Mouse (Mus musculus): ENCODE data around the gene Irf2bp1. TPM values are rescaled to one million over a fixed set of nuclear protein-coding genes. Genes with fewer than 3 reads are reported as not detected.

The Irf2bp1 gene
- total and polyA plus RNA-seq, 3 experiments: 4.9 to 12.8 (median 6.6) TPM

- Histone ChIP-seq H3K27ac (ENCODE audit: insufficient read depth, low read depth) (no peak overlapping the region), H3K4me2 (ENCODE audit: insufficient read depth, low read depth, poor library complexity, severe bottlenecking) (no peak overlapping the region), H3K9ac (ENCODE audit: insufficient read depth, low read depth) (no peak overlapping the region), H3K36me3 (replicated peaks in 1 of 2; ENCODE audit: control insufficient read depth in 1 of 2, insufficient read depth in 1 of 2, low read length in 1 of 2) (peaks cover 8 to 23% of the 10 kb centered on the region in 2 experiments), H3K4me1 (ENCODE audit: control insufficient read depth in 1 of 2, insufficient read depth in 2 of 2) (peaks cover 5 to 40% of the 10 kb centered on the region in 2 experiments; a peak in 3 of 4 replicates), H3K4me3 (replicated peaks in 1 of 3; ENCODE audit: low read depth in 2 of 3, low read length in 2 of 3, poor library complexity in 1 of 3) (no peak overlapping the region), H3K27me3 (replicated peaks) (peaks cover 13% of the 10 kb centered on the region), H3K9me3 (replicated peaks; ENCODE audit: low read length) (peaks cover 4% of the 10 kb centered on the region), H3K79me2 (replicated peaks; ENCODE audit: control insufficient read depth, extremely low read depth, insufficient read depth, poor library complexity, severe bottlenecking) (no peaks in the 10 kb centered on the region)
- dilution Hi-C loops (cut with MboI; ENCODE audit: extremely low pct_ligation_motif_present, extremely low pct_unique_long_range_greater_than_20kb, low sequenced_read_pairs): no loop called here
- no peak for DNase-seq (ENCODE audit: extremely low read depth)
- in situ Hi-C loops (cut with MboI; ENCODE audit: low pct_ligation_motif_present, low pct_unique_long_range_greater_than_20kb, low sequenced_read_pairs): no loop called here
- TF ChIP-seq NELFE (IDR thresholded peaks at IDR 0.05; ENCODE audit: low read depth, low read length) (no peak), UBTF (IDR thresholded peaks at IDR 0.05; ENCODE audit: low read depth, low read length) (no peak), MYC (IDR thresholded peaks at IDR 0.05; ENCODE audit: low read depth, low read length) (no peak), CHD2 (IDR thresholded peaks at IDR 0.05; ENCODE audit: low read length) (no peak), IRF4 (IDR thresholded peaks at IDR 0.05; ENCODE audit: low read depth, low read length) (no peak), MEF2A (IDR thresholded peaks at IDR 0.05; ENCODE audit: borderline replicate concordance, low read depth, low read length) (no peak), BHLHE40 (IDR thresholded peaks at IDR 0.05; ENCODE audit: low read depth, low read length) (no peak), TCF12 (IDR thresholded peaks at IDR 0.05; ENCODE audit: low read depth, low read length) (no peak), RAD21 (IDR thresholded peaks at IDR 0.05; ENCODE audit: low read depth, low read length) (no peak), PAX5 (IDR thresholded peaks at IDR 0.05; ENCODE audit: low read length) (no peak), SIN3A (IDR thresholded peaks at IDR 0.05; ENCODE audit: low read length) (no peak), JUND (conservative IDR thresholded peaks at IDR 0.05; ENCODE audit: low read depth, low read length) (no peak), SMC3 (IDR thresholded peaks at IDR 0.05; ENCODE audit: low read depth, low read length) (no peak), TBP (conservative IDR thresholded peaks at IDR 0.05; ENCODE audit: low read depth, low read length) (no peak), MXI1 (IDR thresholded peaks at IDR 0.05; ENCODE audit: low read depth, low read length) (no peak), USF2 (conservative IDR thresholded peaks at IDR 0.05; ENCODE audit: low read depth, low read length) (no peak), ZNF384 (IDR thresholded peaks at IDR 0.05; ENCODE audit: low read depth, low read length) (no peak), POLR2AphosphoS2 (IDR thresholded peaks at IDR 0.05; ENCODE audit: low read depth, low read length) (no peak), RCOR1 (conservative IDR thresholded peaks at IDR 0.05; ENCODE audit: low read depth, low read length) (no peak), E2F4 (IDR thresholded peaks at IDR 0.05; ENCODE audit: insufficient replicate concordance, low read depth, low read length) (no peak)
These were observed 1.7 kb downstream of the Irf2bp1 start for GRCm38 (mm10) chr7:19005417-19006121.

- Histone ChIP-seq H3K36me3 (replicated peaks in 1 of 2; ENCODE audit: control insufficient read depth in 1 of 2, insufficient read depth in 1 of 2, low read length in 1 of 2) (peaks cover 8 to 23% of the 10 kb centered on the region in 2 experiments), H3K4me1 (ENCODE audit: control insufficient read depth in 1 of 2, insufficient read depth in 2 of 2) (peaks cover 5 to 40% of the 10 kb centered on the region in 2 experiments; a peak in 3 of 4 replicates), H3K79me2 (replicated peaks; ENCODE audit: control insufficient read depth, extremely low read depth, insufficient read depth, poor library complexity, severe bottlenecking) (no peaks in the 10 kb centered on the region), H3K9me3 (replicated peaks; ENCODE audit: low read length) (peaks cover 4% of the 10 kb centered on the region), H3K4me3 (replicated peaks in 1 of 3; ENCODE audit: low read depth in 2 of 3, low read length in 2 of 3, poor library complexity in 1 of 3) (no peak overlapping the region), H3K9ac (ENCODE audit: insufficient read depth, low read depth) (no peak overlapping the region), H3K4me2 (ENCODE audit: insufficient read depth, low read depth, poor library complexity, severe bottlenecking) (no peak overlapping the region), H3K27me3 (replicated peaks) (peaks cover 15% of the 10 kb centered on the region), H3K27ac (ENCODE audit: insufficient read depth, low read depth) (no peak overlapping the region)
- DNase-seq (ENCODE audit: extremely low read depth): peak; percentile 79
- in situ Hi-C loops (cut with MboI; ENCODE audit: low pct_ligation_motif_present, low pct_unique_long_range_greater_than_20kb, low sequenced_read_pairs): no loop called here
- dilution Hi-C loops (cut with MboI; ENCODE audit: extremely low pct_ligation_motif_present, extremely low pct_unique_long_range_greater_than_20kb, low sequenced_read_pairs): no loop called here
- TF ChIP-seq NRF1 (IDR thresholded peaks at IDR 0.05; ENCODE audit: low read depth, low read length) (0 out of 2 replicates have a peak, but pooled peaks have one; percentile 36), RAD21 (IDR thresholded peaks at IDR 0.05; ENCODE audit: low read depth, low read length) (peak; percentile 82), JUND (conservative IDR thresholded peaks at IDR 0.05; ENCODE audit: low read depth, low read length) (no peak), TBP (conservative IDR thresholded peaks at IDR 0.05; ENCODE audit: low read depth, low read length) (no peak), PAX5 (IDR thresholded peaks at IDR 0.05; ENCODE audit: low read length) (no peak), E2F4 (IDR thresholded peaks at IDR 0.05; ENCODE audit: insufficient replicate concordance, low read depth, low read length) (no peak), TCF12 (IDR thresholded peaks at IDR 0.05; ENCODE audit: low read depth, low read length) (peak; percentile 47; the same call in 1 of the 2 replicates), MAX (IDR thresholded peaks at IDR 0.05; ENCODE audit: low read length) (no peak), JUN (IDR thresholded peaks at IDR 0.05; ENCODE audit: insufficient read depth, low read depth, low read length) (no peak), HCFC1 (IDR thresholded peaks at IDR 0.05; ENCODE audit: low read depth, low read length) (peak; percentile 58), MAZ (IDR thresholded peaks at IDR 0.05; ENCODE audit: low read depth, low read length) (peak; percentile 47; the same call in 1 of the 2 replicates), NELFE (IDR thresholded peaks at IDR 0.05; ENCODE audit: low read depth, low read length) (peak; percentile 82; the same call in 1 of the 2 replicates), ELF1 (IDR thresholded peaks at IDR 0.05; ENCODE audit: low read depth, low read length) (peak; percentile 34; the same call in 1 of the 2 replicates), MEF2A (IDR thresholded peaks at IDR 0.05; ENCODE audit: borderline replicate concordance, low read depth, low read length) (peak; percentile 45; the same call in 1 of the 2 replicates), ZMIZ1 (IDR thresholded peaks at IDR 0.05; ENCODE audit: low read depth, low read length) (no peak), RCOR1 (conservative IDR thresholded peaks at IDR 0.05; ENCODE audit: low read depth, low read length) (no peak), ETS1 (conservative IDR thresholded peaks at IDR 0.05; ENCODE audit: low read depth, low read length) (no peak), USF2 (conservative IDR thresholded peaks at IDR 0.05; ENCODE audit: low read depth, low read length) (no peak), POLR2A (IDR thresholded peaks at IDR 0.05; ENCODE audit: low read depth, low read length) (no peak)
These were observed 2.6 kb downstream of the Irf2bp1 start for GRCm38 (mm10) chr7:19006476-19006875.

Data from CH12.LX (cell line).